Mouse (Mus musculus) 3134 (cell line): Measurements from ENCODE around the gene Depdc1b.
A peak's percentile ranks its signal among the peaks of the same experiment; 100 is the strongest.

Source experiments
- DNase-seq: peaks from one replicate; pipeline ENCODE4 v3.0.0-alpha.2; 2011; ENCODE audit warnings: low spot score; ENCODE audit not compliant: insufficient read length; ENCODE audit errors: extremely low read depth

Gene Depdc1b

DNA sequence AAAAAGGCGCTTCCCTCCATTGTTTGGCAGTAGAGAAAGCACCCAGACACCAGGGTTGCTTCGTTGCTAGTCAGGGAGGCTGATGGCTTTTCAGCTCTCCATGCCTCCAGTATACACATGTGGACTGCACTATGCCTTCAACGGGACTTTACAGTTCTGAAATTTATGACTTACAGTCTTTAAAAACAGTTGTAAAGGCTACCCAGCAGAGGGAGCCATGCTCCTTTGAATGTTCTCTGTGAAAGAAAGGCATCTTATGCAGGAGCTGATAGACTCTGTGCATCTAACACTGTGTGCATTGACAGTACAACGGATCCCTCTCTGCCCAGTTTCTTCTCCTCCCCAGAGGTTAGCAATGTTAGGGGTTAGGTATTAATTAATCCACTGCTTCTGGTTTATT, 30.9 kb downstream of the Depdc1b start:
- no peak for DNase-seq

DNA sequence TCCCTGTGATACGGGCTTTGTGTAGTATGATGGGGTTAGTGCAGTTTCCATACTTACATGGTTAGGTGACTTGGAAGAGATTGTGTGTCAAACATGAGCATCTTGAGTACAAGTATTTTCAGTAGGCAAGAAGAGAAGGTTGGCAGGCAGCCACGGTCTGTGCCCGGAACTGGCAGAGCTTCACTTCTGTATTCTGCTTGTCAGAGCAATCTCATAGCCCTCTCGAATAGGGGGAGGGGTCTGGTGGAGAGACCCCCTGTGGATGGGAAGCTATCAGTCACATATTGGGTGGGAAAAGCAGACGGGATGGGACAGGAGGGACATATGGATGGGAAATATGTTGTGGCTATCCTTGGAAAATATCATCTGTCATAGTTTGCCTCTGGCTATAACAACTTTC, 33.5 kb downstream of the Depdc1b start:
- no peak for DNase-seq

DNA sequence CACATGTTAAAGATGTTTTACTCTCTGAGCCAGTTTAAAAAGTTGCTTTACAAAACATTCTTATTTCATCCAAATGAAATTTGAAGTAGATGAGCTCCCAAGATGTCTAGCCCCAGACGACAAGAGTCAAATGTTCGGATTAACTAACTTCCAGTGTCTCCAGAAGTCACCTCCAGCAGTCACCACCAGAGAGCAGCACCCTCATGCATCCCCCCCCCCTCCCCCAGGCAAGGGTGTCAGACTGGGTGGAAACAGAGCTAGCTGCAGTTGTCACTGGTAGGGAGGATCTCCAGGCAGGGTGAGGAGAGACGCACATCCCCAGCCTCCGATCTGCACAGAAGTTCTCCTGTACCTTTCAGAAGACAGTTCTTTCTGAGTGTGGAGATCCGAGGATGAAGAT, 37.6 kb downstream of the Depdc1b start:
- no peak for DNase-seq

DNA sequence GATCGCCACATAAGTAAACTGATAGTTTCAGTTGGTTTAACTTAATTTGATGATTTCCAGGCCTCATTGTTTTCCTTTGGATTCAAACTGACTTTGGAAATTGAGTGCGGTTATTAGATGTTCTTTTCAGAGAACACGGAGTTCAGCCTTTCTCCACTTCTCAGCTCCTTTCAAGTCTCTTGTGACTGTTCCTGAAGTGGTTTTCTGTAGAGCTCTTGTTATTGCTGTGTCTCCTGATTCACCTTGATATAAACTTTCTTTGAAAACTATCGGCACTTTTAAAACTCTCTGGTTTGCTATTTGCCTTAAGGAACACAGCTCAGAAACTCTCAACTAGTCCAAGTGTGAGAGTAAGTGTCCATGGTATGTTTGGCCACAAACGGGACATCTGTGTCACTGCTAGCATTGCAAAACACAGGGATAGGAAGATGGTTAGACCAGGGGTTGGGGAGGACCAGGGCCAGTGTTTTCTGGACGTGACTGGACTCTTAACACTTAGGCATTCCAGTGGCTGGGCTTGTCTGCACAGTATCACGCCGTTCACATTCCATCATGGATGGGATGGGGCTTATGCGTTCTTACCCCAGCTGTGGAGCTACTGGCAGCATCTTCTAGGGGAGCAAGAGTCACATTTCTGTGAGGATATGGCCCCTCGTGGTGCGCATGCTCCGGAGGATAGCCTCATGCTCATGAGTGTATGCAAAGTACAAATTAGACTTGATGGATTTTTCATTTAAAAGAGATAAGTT, 38.8 kb downstream of the Depdc1b start:
- no peak for DNase-seq

DNA sequence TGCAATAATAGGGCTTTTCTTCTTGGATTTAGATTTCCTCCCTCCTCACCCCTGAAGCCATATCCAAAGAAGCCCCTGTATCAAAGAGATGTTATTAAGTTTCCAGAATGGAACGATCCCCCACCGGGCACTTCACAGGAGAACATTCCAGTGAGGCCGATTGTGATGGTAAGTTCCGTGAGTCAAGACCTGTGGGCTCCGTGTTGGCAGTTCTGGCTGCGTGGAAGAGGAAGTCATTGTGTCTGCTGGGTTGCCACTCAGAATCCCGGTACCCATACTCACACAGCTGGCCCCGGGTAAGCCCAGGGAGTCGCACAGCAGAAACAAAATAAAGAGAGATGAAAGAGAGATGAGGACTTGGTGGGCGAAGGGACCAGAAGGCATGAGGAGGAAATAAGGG, 41.2 kb downstream of the Depdc1b start:
- DNase-seq, result no peak

DNA sequence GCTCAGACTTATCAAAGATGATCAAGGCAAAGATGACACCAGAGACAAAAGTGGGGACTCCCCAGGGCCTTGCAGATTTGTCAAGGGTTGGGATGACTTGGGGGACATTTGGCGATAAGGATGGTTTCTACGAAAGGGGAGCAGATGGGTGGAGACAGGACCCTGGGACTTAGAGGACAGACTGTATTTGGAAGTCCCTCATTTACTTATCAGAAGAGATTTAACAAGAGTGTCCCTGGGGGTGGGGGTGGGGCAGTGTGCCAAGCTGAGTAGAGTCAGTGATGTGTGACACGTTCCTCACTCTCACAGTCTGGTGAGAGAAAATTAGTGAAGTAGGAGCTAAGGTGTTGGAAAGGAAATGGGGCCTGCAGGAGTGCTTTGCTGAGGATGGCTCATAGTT, 42.1 kb downstream of the Depdc1b start:
- DNase-seq, result no peak

DNA sequence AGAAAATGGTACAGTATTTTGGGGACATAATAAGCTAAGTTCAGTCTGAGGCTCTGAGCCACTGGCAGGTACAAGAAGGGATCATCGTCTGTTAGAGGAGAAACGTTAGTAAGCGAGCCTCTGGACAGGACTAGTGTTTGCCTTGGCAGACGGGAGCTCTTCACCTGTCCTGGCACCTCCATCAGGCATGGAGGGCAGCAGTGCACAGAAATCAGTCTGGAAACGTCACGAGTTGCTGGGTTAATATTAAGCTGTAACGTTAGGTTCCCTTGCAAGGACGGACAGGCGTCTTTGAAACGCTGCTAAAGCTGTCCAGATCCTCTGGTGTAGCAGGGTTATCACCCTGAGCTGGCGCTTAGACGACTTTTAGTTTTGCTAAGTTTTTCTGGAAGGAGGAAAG, 51.4 kb downstream of the Depdc1b start:
- DNase-seq, result no peak

DNA sequence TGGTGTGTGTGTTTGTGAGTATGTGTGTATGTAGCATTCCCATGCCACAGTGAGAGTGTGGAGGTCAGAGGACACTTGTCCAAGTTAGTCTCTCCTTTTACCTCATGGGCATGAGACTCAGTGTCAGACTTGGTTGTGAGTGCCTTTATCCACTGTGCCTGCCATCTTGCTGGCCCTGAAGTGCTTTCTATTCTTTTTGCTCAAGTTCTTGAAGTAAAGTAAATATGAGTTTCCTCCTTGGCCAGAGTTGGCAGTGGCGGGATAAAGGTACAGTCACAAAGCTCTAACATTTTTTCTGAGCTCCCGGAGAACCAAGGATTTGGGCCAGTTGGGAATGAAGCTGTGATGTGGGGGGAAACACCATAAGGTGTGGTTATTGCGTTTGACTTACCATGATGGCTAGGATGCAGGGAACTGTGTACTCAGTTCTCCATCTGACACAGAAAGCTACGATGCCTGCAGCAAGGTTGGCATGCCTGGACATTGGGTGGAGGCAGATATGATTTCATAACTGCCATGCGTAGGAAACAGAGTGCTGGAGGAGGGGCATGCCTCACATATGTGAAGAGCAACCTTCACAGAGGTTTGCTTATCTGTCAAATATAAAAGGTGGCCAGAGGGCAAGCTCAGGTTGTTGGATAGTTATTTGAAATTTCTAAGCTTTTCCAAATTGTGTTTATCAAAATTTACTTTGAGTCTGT, 54.3 kb downstream of the Depdc1b start:
- no peak for DNase-seq

DNA sequence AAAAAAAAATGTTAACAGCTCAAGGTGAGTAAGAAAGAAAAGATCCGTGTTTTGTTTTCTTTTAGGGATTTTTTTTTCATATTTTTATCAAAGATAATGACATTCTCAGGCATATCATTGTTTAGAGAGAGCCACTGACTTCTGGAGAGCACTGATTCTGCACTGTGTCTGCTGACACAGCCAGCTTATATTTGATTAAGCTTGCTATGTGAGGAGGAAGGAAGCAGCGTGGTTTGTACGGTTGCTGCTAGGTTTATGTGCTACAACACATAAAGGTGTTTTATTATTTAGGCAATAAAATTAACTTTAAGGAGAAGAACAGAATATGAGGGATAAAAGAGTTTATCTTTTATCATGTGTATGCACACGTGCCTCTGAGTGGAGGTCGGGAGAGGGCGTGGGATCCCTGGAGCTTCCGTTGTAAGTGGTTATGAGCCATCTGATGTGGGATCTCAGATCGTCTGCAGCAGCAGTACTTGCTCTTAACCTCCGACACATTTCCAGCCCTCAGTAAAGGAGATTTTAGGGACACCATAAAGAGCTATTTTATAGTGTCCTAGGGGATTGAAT, 55.3 kb downstream of the Depdc1b start:
- DNase-seq, result no peak

DNA sequence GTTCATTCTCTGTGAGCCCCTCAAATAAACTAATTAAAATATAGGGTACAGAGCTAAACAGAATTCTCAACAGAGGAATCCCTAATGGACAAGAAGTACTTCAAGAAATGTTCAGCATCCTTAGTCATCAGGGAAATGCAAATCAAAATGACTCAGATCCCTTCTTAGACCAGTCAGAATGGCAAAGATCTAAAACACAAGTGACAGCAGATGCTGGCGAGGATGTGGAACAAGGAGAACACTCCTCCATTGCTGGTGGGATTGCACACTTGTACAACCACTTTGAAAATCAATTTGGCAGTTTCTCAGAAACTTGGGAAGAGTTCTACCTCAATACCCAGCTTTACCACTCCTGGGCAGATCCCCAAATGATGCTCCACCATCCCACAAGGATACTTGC, 57.1 kb downstream of the Depdc1b start:
- no peak for DNase-seq

DNA sequence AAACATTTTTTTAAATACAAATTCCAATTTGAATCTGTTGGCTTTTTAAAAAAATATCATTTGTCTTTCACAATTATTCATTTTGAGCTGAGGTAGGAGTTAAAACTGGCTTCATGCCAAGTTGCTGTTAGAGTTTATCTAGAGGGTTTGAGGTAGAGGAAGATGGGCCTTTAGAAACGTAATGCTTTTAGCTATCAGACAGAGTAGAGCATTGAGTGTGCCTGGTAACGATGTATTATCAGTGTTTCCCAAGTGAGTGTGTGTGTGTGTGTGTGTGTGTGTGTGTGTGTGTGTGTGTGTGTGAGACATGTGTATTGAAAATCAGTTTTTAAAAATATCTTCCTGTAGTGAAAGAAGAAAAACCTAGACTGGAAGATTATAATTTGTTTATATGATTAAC, 60.5 kb downstream of the Depdc1b start:
- DNase-seq, result no peak

DNA sequence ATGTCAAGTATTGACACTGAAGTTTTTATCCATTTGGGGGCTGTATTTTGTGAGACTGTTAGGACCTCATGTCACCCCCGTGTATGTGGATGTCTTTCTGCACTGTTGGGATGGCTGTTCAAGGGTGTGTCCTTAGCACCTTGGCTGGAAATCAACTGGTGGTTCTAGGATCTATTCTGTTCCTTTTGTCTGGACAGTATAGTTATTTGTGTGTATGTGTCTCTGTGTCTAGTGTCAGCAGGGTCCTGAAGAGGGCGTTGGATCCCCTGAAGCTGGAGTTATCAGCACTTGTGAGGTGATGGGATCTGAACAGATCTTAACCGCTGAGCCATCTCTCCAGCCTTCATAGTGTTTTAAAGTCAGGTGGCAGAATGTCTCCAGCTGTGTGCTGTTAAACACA, 65.0 kb downstream of the Depdc1b start:
- DNase-seq, result no peak

DNA sequence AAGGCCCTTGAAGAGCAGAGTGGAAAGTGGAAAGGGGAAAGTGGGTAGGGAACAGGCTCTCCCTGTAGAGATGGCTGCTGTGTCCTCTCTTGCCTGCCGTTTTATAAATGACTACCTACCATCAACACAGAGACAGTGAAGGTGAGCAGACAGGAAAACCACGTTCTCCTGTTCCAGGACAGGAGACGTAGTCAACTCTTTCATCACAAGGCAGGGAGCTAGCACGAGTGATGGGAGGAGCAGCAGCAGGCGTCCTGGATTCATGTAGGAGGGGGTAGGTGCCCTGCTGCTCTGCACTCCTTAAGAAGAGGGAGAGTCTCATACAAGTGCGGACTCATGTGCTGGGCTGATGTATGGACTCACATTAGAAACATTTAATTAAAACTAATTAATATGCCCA, 66.9 kb downstream of the Depdc1b start:
- no peak for DNase-seq

DNA sequence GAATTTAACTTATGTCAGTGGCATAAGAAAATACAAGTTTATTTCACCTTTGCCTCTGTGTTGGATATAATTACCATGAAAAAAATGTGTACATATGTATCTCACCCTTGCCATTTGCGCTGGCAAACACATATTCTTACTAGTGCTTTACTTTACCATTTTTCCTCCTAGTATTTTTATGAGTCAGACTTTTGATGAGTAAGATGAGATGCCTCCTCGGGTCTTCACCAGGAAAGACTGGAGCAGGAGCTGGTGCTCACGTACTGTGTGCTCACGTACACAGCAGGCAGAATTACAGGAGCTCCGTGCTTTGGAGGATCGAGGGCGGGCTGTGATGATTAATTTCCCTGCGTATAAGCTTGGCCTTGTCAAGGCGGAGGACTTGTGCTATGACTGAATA, 69.9 kb downstream of the Depdc1b start:
- DNase-seq, result no peak

DNA sequence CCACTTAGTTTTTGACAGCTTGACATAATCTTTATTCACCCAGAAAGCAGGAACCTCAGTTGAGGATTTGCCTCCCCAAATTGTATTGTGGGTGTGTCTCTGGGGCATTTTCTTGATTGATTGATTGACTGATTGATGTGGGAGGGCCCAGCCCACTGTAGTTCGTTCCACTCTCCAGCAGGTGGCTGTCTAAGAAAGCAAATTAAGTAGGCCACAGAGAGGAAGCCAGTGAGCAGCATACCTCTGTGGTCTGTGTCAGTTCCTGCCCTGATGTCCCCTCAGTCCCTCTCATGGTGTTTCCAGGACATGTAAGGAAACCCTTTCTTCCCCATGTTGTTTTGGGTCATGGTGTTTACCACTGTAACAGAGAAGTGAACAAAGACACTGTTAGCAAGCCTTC, 74.4 kb downstream of the Depdc1b start:
- peak; percentile 30 for DNase-seq

DNA sequence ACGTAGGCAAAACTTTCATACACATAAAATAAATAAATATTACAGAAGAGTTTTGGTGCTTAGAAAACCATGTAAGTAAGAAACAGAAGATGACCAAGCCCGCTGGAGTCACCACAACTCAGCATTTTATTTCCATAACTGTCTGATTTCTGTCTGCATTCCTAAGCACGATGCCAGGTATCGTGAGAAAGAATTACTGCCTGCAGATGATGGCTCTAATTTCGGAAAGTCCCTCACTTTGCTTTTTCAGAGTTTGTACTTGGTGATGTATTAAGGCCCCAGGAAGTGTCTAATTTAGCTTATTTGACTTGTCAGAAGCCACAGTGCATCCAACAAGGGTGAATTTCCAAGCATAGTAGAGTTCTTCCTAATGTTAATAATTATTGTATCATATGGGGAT, 87.1 kb downstream of the Depdc1b start:
- DNase-seq, result no peak

DNA sequence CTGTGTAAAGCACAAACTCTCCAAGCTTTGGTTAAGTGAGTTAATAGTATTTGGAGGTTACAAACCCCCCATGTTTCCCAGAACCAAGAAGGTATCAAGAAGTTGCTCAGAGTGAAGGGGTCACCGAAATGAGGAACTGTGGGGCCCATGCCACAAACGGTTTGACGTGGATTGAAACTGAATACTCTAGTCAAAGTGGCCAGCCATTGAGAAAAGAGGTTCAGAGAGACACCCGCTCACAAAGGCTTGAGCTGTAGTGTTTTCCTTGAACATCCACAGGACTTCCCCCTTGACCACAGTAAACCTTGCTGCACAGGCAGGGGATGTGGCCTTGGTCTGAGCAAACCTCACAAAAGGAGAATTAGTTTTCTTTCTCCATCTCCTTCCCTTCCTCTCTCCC, 88.2 kb downstream of the Depdc1b start:
- DNase-seq, result no peak

DNA sequence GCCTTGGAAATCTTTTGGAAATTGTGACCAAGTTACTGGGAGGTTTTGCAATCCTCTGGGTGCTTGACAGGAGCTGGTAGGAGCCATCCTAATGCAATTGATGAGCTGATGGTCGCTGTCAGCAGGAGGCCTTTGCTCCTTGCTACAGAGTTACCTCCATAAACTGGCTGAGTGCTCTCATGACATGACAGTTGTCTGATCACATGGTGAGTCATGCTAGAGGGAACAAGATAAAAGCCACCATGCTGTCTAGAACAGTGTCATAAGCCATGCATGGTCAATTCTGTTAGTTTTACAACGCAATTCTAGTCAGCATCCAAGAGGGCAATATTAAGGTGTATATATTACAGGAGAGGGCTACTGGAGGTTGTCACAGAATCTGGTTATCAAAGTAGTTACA, 99.3 kb downstream of the Depdc1b start:
- no peak for DNase-seq

DNA sequence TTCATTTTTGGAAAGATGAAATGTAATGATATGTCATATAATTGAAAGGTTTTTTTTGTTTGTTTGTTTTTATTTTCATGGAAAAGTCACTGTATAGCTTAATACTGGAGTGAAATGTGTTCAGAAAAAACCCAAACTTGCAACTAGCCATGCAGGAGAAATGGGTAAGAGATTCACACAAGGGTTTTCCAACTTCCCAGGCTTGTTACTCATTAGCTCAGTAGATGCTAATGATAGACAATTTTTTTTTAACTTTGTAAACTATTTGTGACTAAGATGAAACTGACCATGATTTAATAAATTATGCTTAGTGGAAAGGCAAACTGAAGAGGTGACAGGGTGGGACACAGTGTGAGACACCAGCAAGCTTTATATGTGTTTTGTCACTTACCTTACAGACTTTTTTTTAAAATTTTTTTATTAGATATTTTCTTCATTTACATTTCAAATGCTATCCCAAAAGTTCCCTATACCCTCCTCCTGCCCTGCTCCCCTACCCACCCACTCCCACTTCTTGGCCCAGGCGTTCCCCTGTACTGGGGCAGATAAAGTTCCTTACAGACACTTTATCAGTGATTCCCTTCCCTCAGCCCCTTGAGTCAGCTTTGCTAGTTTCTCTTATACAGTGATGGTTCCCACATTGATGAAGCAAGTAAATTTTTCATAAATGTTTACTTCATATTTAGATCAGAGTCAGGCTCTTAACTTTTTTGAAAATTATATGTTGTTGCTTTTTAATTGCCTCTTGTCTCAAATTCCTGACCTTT, 102.8 kb downstream of the Depdc1b start:
- no peak for DNase-seq

DNA sequence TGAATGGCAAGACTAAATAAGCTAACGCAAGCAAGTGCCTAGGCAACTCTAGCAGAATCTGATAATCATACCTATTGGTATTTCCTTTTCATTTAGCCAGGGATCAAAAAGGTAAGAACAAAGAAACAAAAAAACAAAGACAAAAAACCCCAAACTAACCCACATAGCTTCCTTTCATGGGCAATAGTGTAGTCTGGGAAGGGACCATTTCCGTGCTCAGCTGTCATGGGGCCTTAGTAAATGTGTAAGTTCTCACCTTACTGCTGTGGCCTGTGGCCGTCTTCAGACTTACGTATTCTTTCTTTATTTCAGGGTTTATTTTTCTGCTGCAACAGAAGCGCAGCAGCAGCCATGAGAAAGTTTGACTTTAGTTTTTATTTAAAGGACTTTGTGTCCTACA, 110.2 kb downstream of the Depdc1b start:
- no peak for DNase-seq

DNA sequence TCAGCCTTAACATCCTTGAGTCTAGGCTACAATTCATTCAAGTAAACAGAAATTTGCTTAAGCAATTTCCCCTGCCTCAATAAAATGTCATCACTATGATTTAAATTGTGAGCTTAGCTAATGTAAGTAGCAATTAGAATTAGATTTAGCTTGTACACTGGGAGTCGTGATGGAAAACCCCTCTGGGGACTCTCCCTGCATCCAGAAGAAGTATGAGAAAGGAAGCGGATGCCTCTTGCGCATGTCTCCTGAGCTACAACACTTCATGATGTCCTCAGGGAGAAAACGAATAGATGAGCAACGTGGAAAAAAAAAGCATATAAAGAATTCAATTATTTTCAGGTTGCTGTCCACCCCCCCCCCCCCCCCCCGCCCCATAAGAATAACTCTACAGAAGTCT, 112.7 kb downstream of the Depdc1b start:
- DNase-seq, result no peak

DNA sequence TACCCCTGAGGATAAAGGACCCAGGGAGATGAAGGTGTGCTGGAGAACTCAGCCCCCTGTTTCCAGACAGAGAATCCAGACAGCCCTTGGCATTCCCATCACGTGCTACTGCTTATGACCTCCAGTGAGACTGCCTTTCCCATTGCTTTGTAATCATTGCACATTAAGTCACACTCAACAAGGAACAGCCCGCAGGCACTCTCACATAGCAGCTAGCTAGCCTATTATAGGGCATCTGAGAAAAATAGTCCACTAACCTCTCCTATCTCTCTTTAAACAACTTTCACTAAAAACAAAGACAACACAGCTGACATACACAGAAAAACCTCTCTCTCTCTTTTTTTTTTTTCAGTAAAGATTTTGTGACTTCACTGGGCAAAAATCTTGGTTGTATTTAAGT, 113.5 kb downstream of the Depdc1b start:
- no peak for DNase-seq
